Mouse (Mus musculus) inflammation-experienced regulatory T-cells, adult 16 weeks (primary cell): ENCODE data around the gene Rpl41. TPM values are rescaled to one million over a fixed set of nuclear protein-coding genes. Genes with fewer than 3 reads are reported as not detected.

Experiments
- polyA plus RNA-seq: library from polyadenylated mRNA; unstranded; fragments of 100-300 nt; shearing (Covaris generic); gene quantifications from one replicate; pipeline ENCODE4 v1.2.1, GENCODE M21; 2017

Rpl41 gene
- 2,472 TPM for polyA plus RNA-seq

GRCm38 (mm10) chr10:128548947-128549681, at the start of gene Rpl41:
Gene Rpl41 (minus strand): TSS chr10:128549305.

DNA sequence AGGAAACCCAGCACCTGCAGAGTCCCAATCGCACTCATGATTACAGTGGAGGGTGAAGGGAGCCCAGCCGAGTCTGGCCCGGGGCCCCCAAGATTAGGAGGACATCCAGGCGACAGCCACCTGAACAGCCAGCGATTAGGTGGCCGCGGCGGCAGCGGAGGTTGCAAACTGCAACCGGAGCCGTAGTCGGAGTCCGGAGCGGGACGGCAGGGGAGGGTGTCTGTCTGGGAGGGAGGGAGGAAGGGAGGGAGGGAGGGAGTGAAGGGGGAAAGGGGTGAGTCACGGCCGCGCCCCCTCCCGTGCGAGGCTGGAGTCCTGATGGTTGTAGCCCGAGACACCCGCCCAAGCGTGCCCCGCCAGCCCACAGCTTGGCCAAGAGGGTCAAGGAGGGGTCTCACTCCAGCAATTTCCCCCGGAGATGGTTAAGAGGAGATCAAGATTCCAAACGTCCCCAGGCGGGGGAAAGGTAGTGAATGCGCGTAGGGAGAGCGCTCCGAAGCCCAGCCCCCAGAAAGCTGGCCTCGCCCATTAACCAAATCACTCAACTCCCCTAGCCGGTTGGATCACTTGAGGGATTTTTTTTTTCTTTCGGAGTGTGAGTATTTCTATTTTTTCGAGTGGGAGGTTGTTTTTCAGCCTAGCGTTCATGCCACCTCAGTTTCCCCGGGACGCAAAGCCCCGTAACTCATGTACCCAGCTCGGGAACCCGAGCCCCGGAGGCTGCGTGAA, 40.5 kb upstream of the Rpl41 start, which contains the start of gene Erbb3:
Erbb3 (minus strand) TSS at position 189 of the 729 bp plus-strand sequence.

GRCm38 (mm10) chr10:128565788-128566531, 16.9 kb upstream of the Rpl41 start, which contains the start of gene Pa2g4:
Gene Pa2g4 (minus strand): TSS chr10:128565987.

GRCm38 (mm10) chr10:128547361-128548032, 1.6 kb downstream of the Rpl41 start, which contains the start of gene Zc3h10:
Gene Zc3h10 (minus strand): TSS chr10:128547774.

DNA sequence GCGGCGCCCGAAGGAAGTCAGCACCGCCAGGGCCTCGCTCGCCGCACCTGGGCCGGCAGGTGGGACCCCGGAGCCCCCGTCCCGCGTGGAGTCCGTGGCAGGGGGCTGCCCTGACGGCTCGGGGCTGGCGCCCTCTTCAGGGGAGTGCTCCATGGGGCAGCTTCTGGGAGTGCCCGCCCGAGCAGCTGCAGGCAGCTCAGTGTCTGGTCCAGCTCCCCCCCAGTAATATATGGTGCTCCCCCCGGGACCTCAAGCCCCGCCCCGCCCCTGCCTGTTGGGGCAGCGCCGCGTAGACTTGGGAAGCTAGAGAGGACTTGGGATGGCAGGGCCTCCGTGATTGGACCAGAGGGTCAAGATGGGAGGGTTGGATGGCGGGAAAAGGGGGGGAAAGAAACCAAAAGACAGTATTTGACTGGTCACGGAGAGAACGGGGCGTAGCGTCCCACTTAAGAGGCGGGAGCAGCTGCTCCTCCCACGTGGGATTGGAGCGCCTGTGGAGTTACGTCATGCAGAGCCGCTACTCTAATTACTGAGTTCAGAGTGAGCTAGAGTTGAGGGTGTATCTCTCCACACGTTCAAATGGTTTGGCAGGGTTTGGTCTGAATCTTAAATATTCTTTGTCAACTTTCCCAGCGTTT, 23.3 kb downstream of the Rpl41 start, which contains the start of gene Esyt1:
Esyt1 (minus strand) TSS at position 201 of the 638 bp plus-strand sequence.

GRCm38 (mm10) chr10:128498590-128498989, 50.5 kb downstream of the Rpl41 start, which contains the start of gene Myl6b:
Gene Myl6b (minus strand): TSS chr10:128498685.

Other genes starting within 250 kb of the Rpl41 start
- 54.5 TPM for gene Pan2, start 246.0 kb downstream of the Rpl41 start, polyA plus RNA-seq
- 151 TPM for gene Cnpy2, start 226.8 kb downstream of the Rpl41 start, polyA plus RNA-seq
- 200 TPM for gene Cs, start 211.6 kb downstream of the Rpl41 start, polyA plus RNA-seq
- 12.5 TPM for gene Coq10a, start 180.3 kb downstream of the Rpl41 start, polyA plus RNA-seq
- 2.0 TPM for gene Ankrd52, start 172.2 kb downstream of the Rpl41 start, polyA plus RNA-seq
- gene Slc39a5, start 148.1 kb downstream of the Rpl41 start, polyA plus RNA-seq, result 0.71 TPM
- 130 TPM for gene Nabp2, start 137.8 kb downstream of the Rpl41 start, polyA plus RNA-seq
- gene Rnf41, start 137.6 kb downstream of the Rpl41 start, polyA plus RNA-seq, result 58.1 TPM
- gene Smarcc2, start 90.1 kb downstream of the Rpl41 start, polyA plus RNA-seq, result 143 TPM
- 1,346 TPM for gene Myl6, start 55.2 kb downstream of the Rpl41 start, polyA plus RNA-seq
- 5.6 TPM for gene Myl6b, start 50.6 kb downstream of the Rpl41 start, polyA plus RNA-seq
- 212 TPM for gene Esyt1, start 23.4 kb downstream of the Rpl41 start, polyA plus RNA-seq
- gene Zc3h10, start 1.5 kb downstream of the Rpl41 start, polyA plus RNA-seq, result 40.2 TPM
- gene Pa2g4, start 16.7 kb upstream of the Rpl41 start, polyA plus RNA-seq, result 35.3 TPM
- gene Erbb3, start 40.3 kb upstream of the Rpl41 start, polyA plus RNA-seq, result 12.6 TPM
- 590 TPM for gene Rps26, start 77.4 kb upstream of the Rpl41 start, polyA plus RNA-seq
- 171 TPM for gene Ikzf4, start 96.7 kb upstream of the Rpl41 start, polyA plus RNA-seq
- 61.8 TPM for gene Suox, start 124.8 kb upstream of the Rpl41 start, polyA plus RNA-seq
- 56.8 TPM for gene Rab5b, start 147.0 kb upstream of the Rpl41 start, polyA plus RNA-seq
- gene Pmel, start 154.9 kb upstream of the Rpl41 start, polyA plus RNA-seq, result 4.6 TPM
- gene Cdk2, start 155.7 kb upstream of the Rpl41 start, polyA plus RNA-seq, result 47.2 TPM
- 706 TPM for gene Dgka, start 195.6 kb upstream of the Rpl41 start, polyA plus RNA-seq
- 31.6 TPM for gene Pym1, start 198.6 kb upstream of the Rpl41 start, polyA plus RNA-seq
- gene Mmp19, start 241.6 kb upstream of the Rpl41 start, polyA plus RNA-seq, result not detected